Mouse (Mus musculus) Patski (cell line): ENCODE data around the gene Foxo1. TPM values are rescaled to one million over a fixed set of nuclear protein-coding genes. Genes with fewer than 3 reads are reported as not detected.

ENCODE experiments used
- ATAC-seq: fragments of 100-300 bp; one replicate; pipeline ENCODE4 v1.8.0; 2021
- CTCF ChIA-PET: fragments of 350-600 bp; sonication (Branson Sonifier 250); formaldehyde crosslinking; loops from one replicate; lab custom pipeline; 2022; ENCODE audit warnings: inconsistent platforms; lab: Charles Lee
- POLR2A ChIA-PET: fragments of 350-600 bp; sonication (Branson Sonifier 250); formaldehyde crosslinking; loops from one replicate; lab custom pipeline; 2022; ENCODE audit warnings: antibody characterized with exemption, inconsistent platforms; lab: Charles Lee
- DNase-seq: peaks from one replicate; pipeline ENCODE4 v3.0.0-alpha.2; 2011; ENCODE audit warnings: low read depth, low spot score
- H3K27me3 ChIP-seq: fragments of 371-371 bp; one replicate; pipeline ENCODE4 v1.5.1; 2021
- CTCF ChIP-seq: fragments of 100-300 bp; IDR thresholded peaks from one replicate; pipeline ENCODE4 v1.5.1; 2021
- in situ Hi-C: fragments of 300-500 bp; cut with MboI; formaldehyde crosslinking; loops from 3 replicates; pipeline ENCODE4 v1.11.1; 2018; ENCODE audit warnings: low pct_unique_long_range_greater_than_20kb, mixed read lengths
- polyA plus RNA-seq: library from polyadenylated mRNA; unstranded; gene quantifications from one replicate; pipeline ENCODE4 v1.2.3, GENCODE M21; 2021

The Foxo1 gene
- polyA plus RNA-seq, 1 experiment from 2014 or later: 15.5 TPM

- no peak for DNase-seq
These were observed 1.5 kb upstream of the Foxo1 start for GRCm38 (mm10) chr3:52266606-52267160.

DNA sequence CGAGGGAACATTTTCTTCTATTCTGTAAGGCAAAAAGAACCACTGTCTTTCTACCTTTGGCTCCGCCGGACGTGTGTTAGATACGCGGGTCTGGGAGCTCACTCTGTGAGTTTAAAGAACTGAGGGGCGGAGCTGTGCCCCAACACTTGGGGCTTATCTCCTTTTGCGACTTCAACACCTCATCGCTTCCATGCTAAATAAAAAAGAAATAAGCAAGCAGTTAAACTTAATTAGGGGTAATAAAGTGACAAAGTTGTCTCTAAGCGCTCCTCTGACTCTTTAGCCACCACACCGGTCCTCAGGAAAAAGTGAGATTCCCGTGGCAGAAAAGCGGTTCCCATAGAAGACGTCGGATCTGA is 864 bp upstream of the Foxo1 start:
- ATAC-seq (no peak), DNase-seq (no peak)
- ChIA-PET CTCF (interaction anchor here (2.2 kb wide), 1 partner anchor 577 kb away, joined by 6 read pairs; no protein-coding TSS in a partner anchor), POLR2A (interaction anchor here (0.9 kb wide), 1 partner anchor 230 kb away, joined by 3 read pairs; no protein-coding TSS in a partner anchor)
- in situ Hi-C loops: loop anchor here (5.0 to 25.0 kb wide), 3 partner anchors 310 to 1070 kb away; no protein-coding TSS in a partner anchor
- no peaks in the 10 kb centered on the region for H3K27me3 ChIP-seq
- TF ChIP-seq CTCF: no peak

More at GRCm38 (mm10) chr3:52266606-52267160, 1.5 kb upstream of the Foxo1 start:
- no peak for TF ChIP-seq CTCF
- POLR2A ChIA-PET: no interaction called here
- ATAC-seq: no peak
- in situ Hi-C loops: loop anchor here (5.0 to 25.0 kb wide), 3 partner anchors 311 to 1071 kb away; no protein-coding TSS in a partner anchor
- CTCF ChIA-PET: interaction anchor here (2.2 kb wide), 1 partner anchor 577 kb away, joined by 6 read pairs; no protein-coding TSS in a partner anchor
- no peaks in the 10 kb centered on the region for H3K27me3 ChIP-seq

- ChIA-PET CTCF (no interaction called here), POLR2A (interaction anchor here (1.3 kb wide), 1 partner anchor 490 kb away, joined by 3 read pairs; no protein-coding TSS in a partner anchor)
- DNase-seq (no peak), ATAC-seq (no peak)
- TF ChIP-seq CTCF: no peak
- in situ Hi-C loops: loop anchor here (5.0 to 25.0 kb wide), 3 partner anchors 309 to 1069 kb away; no protein-coding TSS in a partner anchor
- H3K27me3 ChIP-seq: no peaks in the 10 kb centered on the region
These were observed 276 bp downstream of the Foxo1 start for GRCm38 (mm10) chr3:52268487-52268736.

GRCm38 (mm10) chr3:52268737-52269513 is 789 bp downstream of the Foxo1 start:
- DNase-seq (no peak), ATAC-seq (peak; percentile 15)
- CTCF ChIA-PET: interaction anchor here (1.4 to 1.5 kb wide), 2 partner anchors 490 to 575 kb away, joined by 4 to 6 read pairs; no protein-coding TSS in a partner anchor
- no peak for TF ChIP-seq CTCF
- POLR2A ChIA-PET: interaction anchor here (0.7 to 1.3 kb wide), 4 partner anchors 41 to 490 kb away, joined by 3 to 4 read pairs (median 3); no protein-coding TSS in a partner anchor
- in situ Hi-C loops: loop anchor here (5.0 to 25.0 kb wide), 3 partner anchors 308 to 1068 kb away; no protein-coding TSS in a partner anchor
- H3K27me3 ChIP-seq: no peaks in the 10 kb centered on the region

DNA sequence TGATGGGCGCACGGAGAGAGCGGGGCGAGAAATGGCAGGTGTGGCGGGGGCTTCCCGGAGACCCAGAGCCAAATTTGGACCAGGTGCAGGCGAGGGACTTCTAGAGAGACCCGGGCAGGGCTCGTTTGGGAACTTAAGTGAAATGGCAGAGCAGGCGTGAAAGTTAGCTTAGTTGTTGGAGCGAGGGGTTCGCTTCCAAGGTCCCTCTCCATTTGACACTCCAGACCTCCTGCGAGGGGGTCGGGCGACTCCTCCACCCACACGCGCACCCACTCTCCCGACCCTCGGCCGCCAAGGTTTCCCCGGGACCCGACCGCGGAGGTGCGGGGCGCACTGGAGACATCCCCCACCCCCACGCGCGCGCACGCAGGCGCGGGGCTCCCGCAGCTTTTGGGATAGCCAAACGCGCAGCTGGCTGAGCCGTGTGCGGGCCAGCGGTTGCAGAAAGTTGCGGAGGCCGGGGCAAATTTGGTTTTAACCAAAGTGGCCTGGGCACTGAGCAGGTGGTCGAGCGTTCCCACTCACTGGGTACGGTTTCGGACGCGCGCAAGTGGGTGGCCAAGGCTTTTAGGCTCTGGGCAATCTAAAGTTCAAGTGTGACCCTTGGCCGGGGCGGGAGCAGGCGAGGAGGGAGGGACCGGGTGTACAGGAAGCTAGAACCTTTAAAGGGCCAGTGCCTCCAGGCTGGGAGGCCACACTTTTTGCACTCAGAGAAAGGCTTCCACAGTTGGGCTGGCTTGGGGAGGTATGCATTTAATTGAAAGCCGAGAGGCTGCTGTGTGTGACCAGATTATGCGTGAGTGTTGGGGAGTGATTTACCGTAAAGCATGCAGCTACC is 1.6 kb downstream of the Foxo1 start:
- ATAC-seq: peak; percentile 49
- ChIA-PET POLR2A (interaction anchor here (0.5 to 1.3 kb wide), 5 partner anchors 41 to 489 kb away, joined by 3 to 6 read pairs (median 3); no protein-coding TSS in a partner anchor), CTCF (interaction anchor here (1.4 to 1.6 kb wide), 4 partner anchors 25 to 574 kb away, joined by 4 to 6 read pairs (median 4); no protein-coding TSS in a partner anchor)
- in situ Hi-C loops: loop anchor here (5.0 to 25.0 kb wide), 3 partner anchors 308 to 1068 kb away; no protein-coding TSS in a partner anchor
- no peak for DNase-seq
- TF ChIP-seq CTCF: no peak
- no peaks in the 10 kb centered on the region for H3K27me3 ChIP-seq

DNA sequence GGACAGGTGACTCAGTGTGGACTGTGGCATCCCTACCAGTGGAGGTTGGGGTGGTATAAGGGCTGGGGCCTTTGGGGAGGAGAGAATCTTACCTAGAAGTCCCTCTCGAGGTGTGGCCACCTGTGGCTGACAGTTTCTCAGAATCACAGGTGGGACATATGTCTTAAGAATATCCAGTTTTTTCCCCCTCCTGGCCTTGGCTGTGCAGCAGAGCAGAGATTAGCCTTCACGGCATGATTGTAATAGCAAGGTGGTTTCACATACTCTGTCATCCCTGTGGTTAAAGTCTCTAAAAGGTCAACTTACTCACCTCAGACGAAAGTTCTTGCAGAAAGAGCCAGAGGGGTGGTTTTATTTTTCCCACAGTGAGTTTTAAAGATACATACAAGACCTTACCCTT is 2.4 kb downstream of the Foxo1 start:
- POLR2A ChIA-PET: interaction anchor here (0.5 kb wide), 1 partner anchor 233 kb away, joined by 6 read pairs; no protein-coding TSS in a partner anchor
- DNase-seq: no peak
- in situ Hi-C loops: loop anchor here (25.0 kb wide), 1 partner anchor 1067 kb away; no protein-coding TSS in a partner anchor

DNA sequence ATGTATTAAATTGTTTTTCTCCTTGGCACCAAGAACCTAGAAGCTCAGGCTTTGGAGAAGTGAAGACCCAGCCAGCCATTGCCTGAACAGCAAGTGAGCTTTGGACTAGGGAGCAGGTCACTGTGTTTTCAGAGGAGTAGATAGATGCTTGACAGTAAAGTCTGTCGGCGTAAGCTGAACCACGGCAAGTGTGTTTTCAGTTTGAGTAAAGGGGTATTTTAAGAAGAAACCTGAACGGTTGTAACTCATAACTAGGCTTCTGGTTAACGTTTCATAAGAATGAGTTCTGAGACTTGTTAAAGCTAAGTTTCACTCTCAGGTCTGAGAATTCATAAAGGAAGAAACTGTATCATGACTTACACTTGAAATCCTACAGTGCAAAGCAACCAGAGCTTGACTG is 3.2 kb downstream of the Foxo1 start:
- ChIA-PET POLR2A (no interaction called here), CTCF (interaction anchor here (1.1 to 1.9 kb wide), 3 partner anchors 13 to 573 kb away, joined by 3 to 6 read pairs (median 4); no protein-coding TSS in a partner anchor)
- ATAC-seq (no peak), DNase-seq (no peak)
- TF ChIP-seq CTCF: no peak
- in situ Hi-C loops: loop anchor here (25.0 kb wide), 1 partner anchor 1066 kb away; no protein-coding TSS in a partner anchor
- H3K27me3 ChIP-seq: no peaks in the 10 kb centered on the region

More for the DNA sequence above, 2.4 kb downstream of the Foxo1 start:
- no peak for ATAC-seq
- no peak for TF ChIP-seq CTCF
- CTCF ChIA-PET: interaction anchor here (1.5 to 1.6 kb wide), 3 partner anchors 24 to 573 kb away, joined by 4 to 6 read pairs (median 5); no protein-coding TSS in a partner anchor
- no peaks in the 10 kb centered on the region for H3K27me3 ChIP-seq

DNA sequence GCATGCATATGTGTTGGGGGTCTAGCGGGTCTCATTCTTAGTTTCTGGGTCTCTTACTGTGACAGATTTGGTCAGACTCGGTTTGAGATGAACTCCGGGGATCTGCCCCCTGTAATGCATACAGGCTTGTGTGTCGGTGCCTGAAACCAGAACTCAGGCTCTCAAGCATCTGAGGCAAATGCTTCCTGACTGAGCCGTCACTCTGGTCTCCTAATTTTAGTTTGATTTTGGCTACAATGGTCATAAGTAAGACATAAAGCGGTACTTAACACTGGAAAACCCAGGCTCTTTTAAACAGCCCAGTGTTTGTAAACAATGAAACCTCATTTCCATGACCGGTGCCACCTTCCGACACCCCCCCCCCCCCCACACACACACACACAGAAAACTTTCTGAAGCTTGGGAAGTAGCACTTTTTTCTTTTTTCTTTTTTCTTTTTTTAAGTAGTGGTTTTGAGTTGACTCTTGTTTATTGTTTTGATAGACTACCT is 4.3 kb downstream of the Foxo1 start:
- no peak for TF ChIP-seq CTCF
- no peaks in the 10 kb centered on the region for H3K27me3 ChIP-seq
- no peak for ATAC-seq
- CTCF ChIA-PET: interaction anchor here (1.1 to 1.9 kb wide), 3 partner anchors 12 to 572 kb away, joined by 3 to 6 read pairs (median 4); no protein-coding TSS in a partner anchor
- in situ Hi-C loops: loop anchor here (25.0 kb wide), 1 partner anchor 1065 kb away; no protein-coding TSS in a partner anchor
- POLR2A ChIA-PET: interaction anchor here (0.5 kb wide), 1 partner anchor 177 kb away, joined by 3 read pairs; no protein-coding TSS in a partner anchor
- DNase-seq: no peak

DNA sequence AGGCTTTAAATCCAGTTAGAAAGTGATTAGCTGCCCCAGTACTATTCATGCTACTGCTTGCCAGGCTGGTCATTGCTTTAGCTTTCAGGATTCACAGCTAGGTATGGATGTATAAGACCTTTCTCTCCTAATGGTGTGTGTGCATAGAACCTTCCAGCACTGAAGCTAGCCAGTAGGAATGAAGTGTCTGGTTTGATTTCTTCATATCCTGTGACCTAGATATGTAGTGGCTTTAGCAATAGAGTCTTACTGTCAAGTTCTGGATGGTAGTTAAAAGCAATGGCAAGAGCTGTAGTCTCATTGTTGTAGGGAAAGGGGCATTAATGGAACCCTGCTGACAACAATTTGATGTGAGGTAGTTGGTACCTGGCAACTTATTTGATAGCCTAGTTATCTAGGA is 6.3 kb downstream of the Foxo1 start:
- ATAC-seq: no peak
- CTCF ChIA-PET: interaction anchor here (0.8 to 1.3 kb wide), 4 partner anchors 17 to 121 kb away, joined by 3 to 4 read pairs (median 4); no protein-coding TSS in a partner anchor
- no peak for TF ChIP-seq CTCF
- in situ Hi-C loops: loop anchor here (25.0 kb wide), 1 partner anchor 1063 kb away; no protein-coding TSS in a partner anchor
- POLR2A ChIA-PET: no interaction called here
- no peak for DNase-seq
- H3K27me3 ChIP-seq: no peaks in the 10 kb centered on the region
